Mouse (Mus musculus) lung, adult 2 months (tissue): ENCODE results near the gene Sertad3.

Experiments used
- CTCF ChIP-seq: fragments of 200-500 bp; IDR thresholded peaks from 2 replicates; pipeline ENCODE4 v1.5.1; 2011; ENCODE audit warnings: mild to moderate bottlenecking, low read length, control low read depth; ENCODE audit not compliant: insufficient read depth
- POLR2A ChIP-seq: fragments of 200-500 bp; IDR thresholded peaks from 2 replicates; pipeline ENCODE4 v1.6.1; 2011; ENCODE audit warnings: low read depth, mild to moderate bottlenecking, control low read depth, low read length, borderline replicate concordance; ENCODE audit errors: extremely low read depth

- TF ChIP-seq CTCF, result peak; percentile 94
- TF ChIP-seq POLR2A, result no peak
Observed at GRCm38 (mm10) chr7:27526039-27526827, 52.7 kb downstream of the Sertad3 start.
